Mouse (Mus musculus) embryonic facial prominence, embryonic 15.5 days (tissue): Measurements from ENCODE around the gene Tekt4. TPM values are rescaled to one million over a fixed set of nuclear protein-coding genes. Genes with fewer than 3 reads are reported as not detected.

Experiments
- ATAC-seq: fragments of 200-750 bp; cut with Nextera tagmentation; 2 replicates; pipeline ENCODE4 v1.8.0; 2017; ENCODE audit warnings: low read depth, moderate TSS enrichment; ENCODE audit not compliant: insufficient number of reproducible peaks, low FRiP score, low TSS enrichment
- H3K27ac ChIP-seq: fragments of 300-500 bp; sonication (generic); replicated peaks from 2 replicates; pipeline ENCODE4 v1.5.1; 2015; ENCODE audit warnings: mild to moderate bottlenecking, inconsistent platforms
- H3K27me3 ChIP-seq: fragments of 300-500 bp; sonication (generic); 2 replicates; pipeline ENCODE4 v1.6.1; 2015; ENCODE audit warnings: inconsistent platforms
- H3K36me3 ChIP-seq: fragments of 300-500 bp; sonication (generic); 2 replicates; pipeline ENCODE4 v1.6.1; 2015; ENCODE audit warnings: mild to moderate bottlenecking, inconsistent platforms
- H3K4me1 ChIP-seq: fragments of 300-500 bp; sonication (generic); 2 replicates; pipeline ENCODE4 v1.6.1; 2015; ENCODE audit warnings: inconsistent platforms
- H3K4me2 ChIP-seq: fragments of 300-500 bp; sonication (generic); replicated peaks from 2 replicates; pipeline ENCODE4 v1.6.1; 2015; ENCODE audit warnings: mild to moderate bottlenecking, inconsistent platforms
- H3K4me3 ChIP-seq: fragments of 300-500 bp; sonication (generic); replicated peaks from 2 replicates; pipeline ENCODE4 v1.5.1; 2015; ENCODE audit warnings: mild to moderate bottlenecking, inconsistent platforms
- H3K9ac ChIP-seq: fragments of 300-500 bp; sonication (generic); 2 replicates; pipeline ENCODE4 v1.6.1; 2015; ENCODE audit warnings: inconsistent platforms
- H3K9me3 ChIP-seq: fragments of 300-500 bp; sonication (generic); replicated peaks from 2 replicates; pipeline ENCODE4 v1.6.1; 2016; ENCODE audit warnings: inconsistent platforms
- WGBS: fragments of 180-500 bp; shearing (Covaris S2); methylation state at CpG from one replicate; pipeline ENCODE4 v1.1.7; 2015; 5-methylcytosine and 5-hydroxymethylcytosine counted together
- polyA plus RNA-seq: library from polyadenylated mRNA; unstranded; fragments of >200 nt; fragmentation: Nextera tagmentation; extraction: Ambion mirVana; gene quantifications from 2 replicates; pipeline ENCODE4 v1.2.1, GENCODE M21; 2015

Tekt4 gene
- polyA plus RNA-seq, 1 experiment from 2014 or later: 6.2 TPM

DNA sequence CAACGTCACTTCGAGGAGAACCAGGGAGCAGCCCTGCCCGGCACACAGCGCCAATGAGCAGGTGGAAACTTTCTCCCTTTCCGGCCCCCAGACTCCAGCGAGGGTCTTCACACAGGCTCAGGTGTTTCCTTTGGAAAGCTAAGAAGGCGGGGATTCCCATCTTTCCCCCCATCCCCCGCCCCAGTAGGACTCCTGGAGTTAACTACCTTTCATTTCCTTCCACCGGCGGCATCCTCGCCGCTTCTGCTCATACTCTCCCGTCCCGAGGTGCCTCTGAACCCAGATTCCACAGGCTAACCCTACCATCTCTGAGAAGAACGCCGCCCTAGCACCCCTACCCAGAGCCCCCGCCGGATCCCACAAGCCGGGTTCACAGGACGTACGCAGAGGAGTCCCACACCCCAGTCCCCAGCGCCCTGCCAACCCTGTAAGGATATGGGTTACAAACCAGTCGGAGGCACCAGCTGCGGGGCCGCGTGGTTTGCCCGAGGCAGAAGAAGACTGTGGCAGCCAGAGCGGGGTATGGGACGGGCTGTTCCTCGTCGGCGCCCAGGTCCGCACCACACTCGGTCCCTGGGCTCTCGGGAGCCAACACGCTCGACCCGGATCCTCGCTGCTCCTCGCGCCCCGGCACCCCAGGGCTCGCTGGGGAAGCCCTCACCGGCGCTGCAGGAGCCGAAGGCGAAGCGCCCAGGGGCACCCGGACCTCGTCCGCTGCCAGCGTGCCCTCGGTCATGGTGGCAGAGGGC is 21.8 kb upstream of the Tekt4 start:
- WGBS: 2% methylated on average over 53 of the region's 53 CpGs
- H3K4me2 ChIP-seq: peak overlapping the region; percentile 90
- peak overlapping the region; percentile 68 for H3K9ac ChIP-seq
- H3K4me1 ChIP-seq: peaks cover 68% of the 10 kb centered on the region
- no peak overlapping the region for H3K27ac ChIP-seq
- ATAC-seq: no peak
- H3K4me3 ChIP-seq: peak overlapping the region; percentile 78
- H3K36me3 ChIP-seq: no peaks in the 10 kb centered on the region
- H3K9me3 ChIP-seq: no peaks in the 10 kb centered on the region
- H3K27me3 ChIP-seq: 0 out of 2 replicates have a peak, but pooled peaks cover 4% of the 10 kb centered on the region

DNA sequence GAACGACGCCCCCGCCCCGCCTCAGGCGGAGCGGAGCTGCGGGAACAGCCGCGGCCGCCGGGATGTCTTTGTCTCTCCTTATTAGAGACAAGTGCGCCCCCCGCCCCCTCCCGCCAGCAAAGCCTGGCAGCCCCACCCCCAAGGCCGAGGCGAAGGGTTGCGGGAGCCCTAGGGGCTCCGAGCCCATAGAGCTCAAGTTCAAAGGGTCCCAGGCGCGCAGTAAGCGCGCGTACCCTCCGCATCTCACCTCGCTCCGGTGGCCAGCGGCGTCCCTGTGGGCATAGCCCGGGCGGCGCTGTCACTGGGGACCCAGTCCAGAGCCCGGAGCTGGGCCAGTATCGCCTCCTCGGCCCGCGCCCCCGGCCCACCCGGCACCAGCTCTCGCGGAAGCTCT is 21.2 kb upstream of the Tekt4 start:
- Histone ChIP-seq H3K9ac (peak overlapping the region; percentile 68), H3K4me1 (peaks cover 64% of the 10 kb centered on the region), H3K4me2 (peak overlapping the region; percentile 90), H3K27ac (peak overlapping the region; percentile 82), H3K36me3 (no peaks in the 10 kb centered on the region), H3K4me3 (peak overlapping the region; percentile 78), H3K27me3 (0 out of 2 replicates have a peak, but pooled peaks cover 4% of the 10 kb centered on the region), H3K9me3 (no peaks in the 10 kb centered on the region)
- peak; percentile 22 for ATAC-seq
- 0% methylated on average over 40 of the region's 40 CpGs for WGBS

DNA sequence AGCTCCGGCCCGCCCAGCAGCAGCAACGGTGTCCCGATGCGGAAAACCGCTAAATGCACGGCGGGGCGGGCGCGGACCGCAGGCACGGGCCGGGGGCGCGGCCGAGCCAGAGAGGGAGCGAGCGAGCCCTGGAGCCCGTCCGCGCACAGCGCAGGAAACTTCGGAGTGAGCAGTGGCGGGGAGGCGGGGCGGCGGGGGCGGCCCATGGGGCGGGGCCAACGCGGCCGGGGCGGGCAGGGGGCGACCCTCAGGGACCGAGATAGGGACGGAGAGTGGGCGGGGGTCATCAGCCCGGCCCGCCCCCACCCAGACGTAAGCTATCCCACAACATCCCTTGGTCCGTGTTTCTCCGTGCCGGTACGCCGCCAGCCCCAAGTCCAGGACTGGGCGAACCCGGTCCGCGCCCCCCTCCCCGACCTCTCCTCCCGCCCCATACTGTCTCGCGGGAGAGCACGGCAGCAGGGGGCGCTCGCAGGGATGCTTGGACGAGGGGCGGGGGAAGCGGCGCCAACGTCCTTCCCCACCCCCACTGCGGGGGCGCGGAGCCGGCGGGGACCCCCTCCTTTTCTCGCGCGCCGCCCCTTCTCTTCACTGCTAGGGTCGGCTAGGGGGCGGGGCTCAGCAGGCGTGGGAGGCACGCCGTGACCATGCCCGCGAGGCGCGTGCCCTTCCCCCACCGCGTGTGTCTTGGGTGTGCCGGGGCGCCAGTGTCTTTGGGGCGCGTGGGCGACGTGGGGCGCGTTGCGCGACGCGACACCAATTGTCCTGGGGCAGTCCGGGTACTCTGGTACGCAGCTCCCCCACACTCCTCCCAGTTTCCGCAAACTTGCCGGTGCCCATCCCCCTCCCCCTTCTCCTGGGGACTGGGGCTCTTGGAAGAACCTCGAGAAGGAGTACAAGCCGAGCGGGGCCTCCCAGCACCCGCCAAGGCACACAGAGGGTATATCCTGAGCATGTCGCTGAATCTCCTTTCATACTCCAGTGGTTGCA is 20.5 kb upstream of the Tekt4 start, which contains the start of gene Cacna1h:
TSS of gene Cacna1h (minus strand) at position 167 of the 990 bp plus-strand sequence.
- Histone ChIP-seq H3K4me2 (peak within 1 kb of the TSS; percentile 90), H3K4me3 (peak within 1 kb of the TSS; percentile 78), H3K27ac (peak within 1 kb of the TSS; percentile 82), H3K9ac (peak within 1 kb of the TSS; percentile 68), H3K9me3 (no peaks in the 10 kb centered on the region), H3K36me3 (no peaks in the 10 kb centered on the region), H3K4me1 (peaks cover 64% of the 10 kb centered on the region), H3K27me3 (0 out of 2 replicates have a peak, but pooled peaks cover 4% of the 10 kb centered on the region)
- peak; percentile 89 for ATAC-seq
- under 1% methylated on average over 80 of the region's 103 CpGs for WGBS

DNA sequence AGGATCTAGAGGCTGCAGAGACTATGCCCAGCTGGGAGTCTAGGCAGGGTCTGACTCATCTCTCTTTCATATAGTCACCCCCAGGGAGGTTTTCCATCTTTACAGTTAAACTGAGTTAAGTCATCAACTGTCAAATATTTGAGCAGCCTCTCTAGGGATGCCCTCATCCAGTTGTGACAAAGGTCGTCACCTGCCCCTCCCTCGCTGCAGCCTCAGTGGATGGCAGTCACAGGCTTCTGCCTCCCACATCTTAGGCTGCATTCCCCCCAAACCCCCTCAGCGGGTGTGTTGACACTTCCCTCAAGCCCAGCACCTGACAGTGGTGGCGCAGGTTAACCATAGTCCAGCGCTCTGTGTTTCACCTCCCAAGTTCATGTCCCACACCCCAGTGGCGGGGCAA is 13.0 kb upstream of the Tekt4 start:
- no peaks in the 10 kb centered on the region for H3K27me3 ChIP-seq
- no peak overlapping the region for H3K9ac ChIP-seq
- no peak overlapping the region for H3K4me3 ChIP-seq
- ATAC-seq: no peak
- no peak overlapping the region for H3K4me2 ChIP-seq
- H3K4me1 ChIP-seq: no peaks in the 10 kb centered on the region
- no peaks in the 10 kb centered on the region for H3K36me3 ChIP-seq
- no peak overlapping the region for H3K27ac ChIP-seq
- 79% methylated on average over 6 of the region's 6 CpGs for WGBS
- H3K9me3 ChIP-seq: no peaks in the 10 kb centered on the region

GRCm38 (mm10) chr17:25442889-25443288 is 11.5 kb upstream of the Tekt4 start:
- H3K4me2 ChIP-seq: no peak overlapping the region
- no peak overlapping the region for H3K27ac ChIP-seq
- H3K9ac ChIP-seq: no peak overlapping the region
- H3K36me3 ChIP-seq: no peaks in the 10 kb centered on the region
- ATAC-seq: no peak
- 45% methylated on average over 3 of the region's 3 CpGs for WGBS
- no peak overlapping the region for H3K4me3 ChIP-seq
- no peaks in the 10 kb centered on the region for H3K27me3 ChIP-seq
- no peaks in the 10 kb centered on the region for H3K4me1 ChIP-seq
- no peaks in the 10 kb centered on the region for H3K9me3 ChIP-seq

DNA sequence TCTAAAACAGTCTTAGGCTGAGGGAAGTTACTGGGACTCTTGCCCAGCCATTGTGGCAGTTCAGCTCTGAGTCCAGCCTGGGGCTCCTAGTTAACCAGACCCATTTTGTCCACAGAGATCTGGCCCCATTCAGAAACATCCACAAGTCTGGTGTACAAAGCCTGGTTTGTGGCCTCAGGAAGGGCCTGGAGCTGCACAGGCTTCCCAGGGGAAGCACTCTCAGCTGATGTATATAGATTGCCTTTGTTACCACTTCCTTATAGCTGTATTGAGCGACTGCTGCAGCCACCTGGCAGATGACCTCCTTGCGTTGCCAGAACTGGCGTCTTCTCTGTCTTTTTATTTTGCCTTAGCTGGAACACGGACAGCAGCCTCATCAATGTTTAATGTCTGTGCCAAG is 9.3 kb upstream of the Tekt4 start:
- no peaks in the 10 kb centered on the region for H3K27me3 ChIP-seq
- no peak overlapping the region for H3K27ac ChIP-seq
- H3K36me3 ChIP-seq: no peaks in the 10 kb centered on the region
- 54% methylated on average over 4 of the region's 4 CpGs for WGBS
- no peaks in the 10 kb centered on the region for H3K4me1 ChIP-seq
- H3K4me3 ChIP-seq: no peak overlapping the region
- H3K4me2 ChIP-seq: no peak overlapping the region
- H3K9me3 ChIP-seq: no peaks in the 10 kb centered on the region
- no peak overlapping the region for H3K9ac ChIP-seq
- no peak for ATAC-seq

GRCm38 (mm10) chr17:25445841-25446240 is 8.6 kb upstream of the Tekt4 start:
- Histone ChIP-seq H3K4me1 (no peaks in the 10 kb centered on the region), H3K4me2 (no peak overlapping the region), H3K9ac (no peak overlapping the region), H3K27me3 (no peaks in the 10 kb centered on the region), H3K27ac (no peak overlapping the region), H3K9me3 (no peaks in the 10 kb centered on the region), H3K36me3 (no peaks in the 10 kb centered on the region), H3K4me3 (no peak overlapping the region)
- WGBS: 65% methylated on average over 3 of the region's 3 CpGs
- ATAC-seq: no peak

DNA sequence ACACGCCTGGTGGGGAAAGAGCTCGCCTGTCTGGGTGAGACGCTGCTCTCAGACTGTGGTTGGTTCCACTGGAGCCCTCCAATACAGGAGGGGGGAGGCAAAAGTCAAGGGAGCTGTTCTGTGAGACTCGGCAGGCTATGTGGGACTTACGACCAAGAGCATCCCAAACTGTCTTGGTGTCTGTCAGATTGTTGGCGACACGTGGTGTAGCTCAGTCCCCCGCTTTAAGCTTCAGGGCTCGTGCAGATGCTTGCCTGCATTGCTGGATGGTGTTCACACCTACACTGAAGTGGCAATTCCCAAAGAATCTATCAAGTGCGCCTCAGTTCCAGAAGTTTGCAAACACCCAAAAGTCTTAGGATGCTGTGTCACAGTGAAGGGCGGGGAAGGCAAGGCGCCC is 6.5 kb upstream of the Tekt4 start:
- H3K27ac ChIP-seq: no peak overlapping the region
- no peaks in the 10 kb centered on the region for H3K9me3 ChIP-seq
- WGBS: 77% methylated on average over 12 of the region's 12 CpGs
- H3K36me3 ChIP-seq: no peaks in the 10 kb centered on the region
- no peaks in the 10 kb centered on the region for H3K4me1 ChIP-seq
- no peak overlapping the region for H3K4me2 ChIP-seq
- H3K27me3 ChIP-seq: no peaks in the 10 kb centered on the region
- ATAC-seq: no peak
- H3K4me3 ChIP-seq: no peak overlapping the region
- H3K9ac ChIP-seq: no peak overlapping the region

GRCm38 (mm10) chr17:25450329-25450728 is 4.1 kb upstream of the Tekt4 start:
- H3K36me3 ChIP-seq: no peaks in the 10 kb centered on the region
- WGBS: 67% methylated on average over 4 of the region's 4 CpGs

DNA sequence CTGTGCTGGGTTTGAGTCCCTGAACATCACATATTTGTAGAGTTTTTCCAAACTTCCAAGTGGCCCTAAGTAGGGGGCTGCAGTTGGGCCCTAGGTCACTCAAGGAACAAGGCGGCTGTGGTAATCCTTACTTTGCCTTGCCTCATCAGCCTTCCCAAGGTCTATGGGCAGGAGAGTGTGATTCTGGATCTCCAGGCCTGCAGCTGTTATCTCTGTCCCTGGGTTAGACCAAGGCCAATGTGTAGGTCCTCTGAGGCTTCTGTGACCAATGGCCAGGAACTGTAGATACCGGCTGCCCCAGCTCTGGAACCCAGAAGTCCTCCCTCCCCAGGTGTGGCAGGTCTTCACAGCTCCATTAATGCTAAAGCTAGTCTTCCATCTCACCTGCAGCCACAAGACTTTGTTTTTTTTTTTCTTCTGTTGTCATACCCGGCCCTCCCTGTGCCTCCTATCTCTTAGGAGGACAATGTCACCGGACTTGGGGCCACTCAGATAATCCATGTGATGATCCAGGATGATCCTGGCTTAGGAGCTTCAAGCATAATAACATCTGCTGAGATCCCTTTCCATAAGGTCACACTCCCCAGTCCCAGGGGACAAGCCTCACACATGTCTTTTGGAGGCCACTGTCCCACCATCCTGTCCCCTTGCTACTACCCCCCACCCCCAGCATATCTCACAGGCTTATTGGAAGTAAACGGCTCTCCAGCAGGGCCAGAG is 2.0 kb upstream of the Tekt4 start:
- 70% methylated on average over 5 of the region's 5 CpGs for WGBS

More at GRCm38 (mm10) chr17:25450329-25450728, 4.1 kb upstream of the Tekt4 start:
- no peaks in the 10 kb centered on the region for H3K9me3 ChIP-seq
- no peaks in the 10 kb centered on the region for H3K27me3 ChIP-seq
- no peak overlapping the region for H3K4me2 ChIP-seq
- no peak for ATAC-seq
- H3K4me3 ChIP-seq: no peak overlapping the region
- no peak overlapping the region for H3K9ac ChIP-seq
- H3K4me1 ChIP-seq: no peaks in the 10 kb centered on the region
- H3K27ac ChIP-seq: no peak overlapping the region

GRCm38 (mm10) chr17:25456540-25456939 is 2.1 kb downstream of the Tekt4 start:
- WGBS: 53% methylated on average over 8 of the region's 8 CpGs
- no peaks in the 10 kb centered on the region for H3K27me3 ChIP-seq
- no peaks in the 10 kb centered on the region for H3K9me3 ChIP-seq
- H3K27ac ChIP-seq: no peak overlapping the region
- no peak overlapping the region for H3K4me3 ChIP-seq
- ATAC-seq: no peak
- no peaks in the 10 kb centered on the region for H3K4me1 ChIP-seq
- no peak overlapping the region for H3K9ac ChIP-seq
- no peaks in the 10 kb centered on the region for H3K36me3 ChIP-seq
- H3K4me2 ChIP-seq: no peak overlapping the region

More for the DNA sequence above, 2.0 kb upstream of the Tekt4 start:
- Histone ChIP-seq H3K27ac (no peak overlapping the region), H3K4me2 (no peak overlapping the region), H3K9ac (no peak overlapping the region), H3K4me3 (no peak overlapping the region), H3K9me3 (no peaks in the 10 kb centered on the region), H3K36me3 (no peaks in the 10 kb centered on the region), H3K27me3 (no peaks in the 10 kb centered on the region), H3K4me1 (no peaks in the 10 kb centered on the region)
- ATAC-seq: no peak
